Mouse (Mus musculus): ENCODE measurements around the gene Diras2. TPM values are rescaled to one million over a fixed set of nuclear protein-coding genes. Genes with fewer than 3 reads are reported as not detected.

Diras2 gene
- polyA plus RNA-seq, 1 experiment: 4.3 TPM

DNA sequence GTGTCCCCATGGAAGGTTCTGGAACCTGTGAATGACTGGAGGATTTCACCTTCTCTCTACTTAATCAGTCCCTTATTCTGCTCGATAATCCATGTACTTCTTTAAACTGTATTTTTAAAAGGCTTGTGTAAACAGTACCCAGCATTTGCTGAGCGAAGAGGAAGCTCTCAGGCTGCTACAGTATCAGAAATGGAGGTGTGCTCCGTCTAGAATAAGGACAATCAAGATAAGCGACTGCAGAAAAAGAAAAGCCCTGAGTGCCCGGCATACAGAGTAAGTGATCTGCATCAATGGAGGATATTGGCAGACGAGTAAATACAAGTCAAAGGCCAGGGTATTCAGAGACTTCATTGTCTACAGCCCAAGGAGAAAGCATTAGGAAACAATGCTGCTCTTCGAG lies 26.3 kb upstream of the Diras2 start:
- H3K4me1 ChIP-seq (ENCODE audit: control insufficient read depth, insufficient read depth, low read length): no peaks in the 10 kb centered on the region
- no peak for DNase-seq
- TF ChIP-seq CTCF (IDR thresholded peaks at IDR 0.05; ENCODE audit: insufficient read depth, low read length) (no peak), POLR2A (IDR thresholded peaks at IDR 0.05; ENCODE audit: borderline replicate concordance, extremely low read depth, low read depth, low read length) (no peak)
- 56% methylated on average over 7 of the region's 7 CpGs for WGBS
- no peak overlapping the region for H3K4me3 ChIP-seq (replicated peaks; ENCODE audit: extremely low read depth, low read depth, low read length)

DNA sequence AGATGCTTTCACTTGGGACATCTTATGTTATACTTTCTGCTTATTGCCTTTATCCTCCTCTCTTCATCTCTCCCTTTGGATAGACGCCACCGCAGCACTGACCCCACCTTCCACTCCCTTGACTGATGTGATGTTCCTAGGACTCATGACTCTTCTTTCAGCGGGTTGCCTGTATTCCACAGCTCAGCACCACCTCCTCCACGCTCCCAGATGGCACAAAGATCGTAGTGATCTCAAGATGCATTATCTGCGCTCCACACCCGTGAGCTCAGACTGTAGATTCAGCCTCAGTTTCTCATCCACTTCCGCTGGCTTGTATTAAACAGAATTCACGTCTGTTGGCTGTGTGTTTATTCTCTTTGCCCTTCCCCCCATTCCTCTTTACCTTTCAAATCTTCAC lies 23.6 kb upstream of the Diras2 start:
- Histone ChIP-seq H3K4me3 (replicated peaks; ENCODE audit: extremely low read depth, low read depth, low read length) (no peak overlapping the region), H3K4me1 (ENCODE audit: control insufficient read depth, insufficient read depth, low read length) (no peaks in the 10 kb centered on the region)
- 84% methylated on average over 9 of the region's 9 CpGs for WGBS
- no peak for DNase-seq
- TF ChIP-seq POLR2A (IDR thresholded peaks at IDR 0.05; ENCODE audit: borderline replicate concordance, extremely low read depth, low read depth, low read length) (no peak), CTCF (IDR thresholded peaks at IDR 0.05; ENCODE audit: insufficient read depth, low read length) (no peak)

DNA sequence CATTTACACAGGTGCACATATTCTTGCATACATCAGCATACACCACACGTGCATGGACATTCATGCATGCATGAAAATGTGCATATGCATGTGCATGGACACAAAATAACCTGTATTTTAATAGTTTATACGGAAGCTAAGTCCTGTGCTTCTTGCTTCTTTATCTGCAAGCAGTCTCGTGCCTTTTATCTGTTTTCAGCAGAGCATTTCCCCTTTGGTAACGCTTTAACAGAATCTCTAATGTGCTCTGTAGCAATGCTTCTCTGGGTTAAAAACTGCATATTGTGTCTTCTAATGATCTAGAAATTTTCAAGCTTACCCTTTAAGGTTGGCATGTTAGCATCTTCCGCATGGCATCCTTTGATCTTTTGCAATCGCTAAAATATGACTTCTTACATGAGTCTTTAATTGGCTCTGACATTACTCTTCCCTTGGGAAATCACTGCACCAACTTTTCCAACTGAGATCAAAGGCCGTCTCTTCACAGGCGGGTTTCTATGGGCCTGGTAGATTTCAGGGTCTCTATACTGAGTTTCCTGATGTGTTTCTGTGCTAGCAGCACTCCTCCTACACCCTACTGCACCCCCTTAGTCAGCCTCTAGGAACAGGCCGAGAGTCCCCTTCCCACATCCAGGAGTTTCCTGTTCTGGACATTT lies 21.9 kb upstream of the Diras2 start:
- Histone ChIP-seq H3K4me3 (replicated peaks; ENCODE audit: extremely low read depth, low read depth, low read length) (no peak overlapping the region), H3K4me1 (ENCODE audit: control insufficient read depth, insufficient read depth, low read length) (no peaks in the 10 kb centered on the region)
- DNase-seq: no peak
- WGBS: 68% methylated on average over 9 of the region's 9 CpGs
- TF ChIP-seq CTCF (IDR thresholded peaks at IDR 0.05; ENCODE audit: insufficient read depth, low read length) (no peak), POLR2A (IDR thresholded peaks at IDR 0.05; ENCODE audit: borderline replicate concordance, extremely low read depth, low read depth, low read length) (no peak)

DNA sequence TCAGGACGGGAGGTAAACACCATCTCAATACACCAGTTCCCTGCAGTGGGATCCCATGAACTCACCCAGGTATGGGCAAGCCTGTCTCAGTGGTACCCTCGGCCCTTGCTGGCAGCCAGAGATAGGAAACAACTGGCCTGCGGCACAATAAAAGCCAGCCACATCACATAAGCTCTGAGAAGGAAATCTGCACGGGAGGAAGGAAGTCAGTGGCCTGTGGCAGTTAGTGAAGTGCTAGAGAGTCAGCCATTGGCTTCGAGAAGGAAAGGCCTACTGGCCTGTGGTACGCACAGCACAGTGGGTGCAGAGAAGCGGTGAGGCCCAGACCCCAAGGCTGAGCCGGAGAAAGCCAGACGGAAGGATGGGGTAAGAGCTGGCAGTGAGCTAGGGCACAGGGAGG lies 20.2 kb upstream of the Diras2 start:
- Histone ChIP-seq H3K4me1 (ENCODE audit: control insufficient read depth, insufficient read depth, low read length) (no peaks in the 10 kb centered on the region), H3K4me3 (replicated peaks; ENCODE audit: extremely low read depth, low read depth, low read length) (no peak overlapping the region)
- 72% methylated on average over 9 of the region's 9 CpGs for WGBS
- TF ChIP-seq POLR2A (IDR thresholded peaks at IDR 0.05; ENCODE audit: borderline replicate concordance, extremely low read depth, low read depth, low read length) (no peak), CTCF (IDR thresholded peaks at IDR 0.05; ENCODE audit: insufficient read depth, low read length) (no peak)
- DNase-seq: no peak

DNA sequence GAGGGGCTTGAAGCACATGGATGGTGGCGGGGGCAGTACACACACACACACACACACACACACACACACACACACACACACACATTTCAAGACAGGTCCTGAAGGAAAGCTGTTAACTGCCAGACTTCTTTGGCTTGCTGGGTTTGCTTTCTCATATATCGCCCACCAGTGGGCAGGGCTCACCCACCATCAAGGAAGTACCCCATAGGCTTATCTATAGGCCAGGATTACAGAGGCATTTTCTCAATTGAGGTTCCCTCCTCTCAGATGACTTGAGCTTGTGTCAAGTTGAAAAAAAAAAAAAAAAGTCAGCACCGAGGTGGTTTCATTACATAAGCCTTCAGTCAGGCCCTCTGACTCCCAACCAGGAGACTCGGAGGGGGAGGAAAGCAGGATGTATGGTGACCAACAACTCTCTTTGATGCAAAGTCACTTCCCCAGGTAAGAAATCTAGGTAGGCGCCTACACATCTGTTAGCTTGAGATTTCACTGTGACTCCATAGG lies 19.7 kb upstream of the Diras2 start:
- Histone ChIP-seq H3K4me1 (ENCODE audit: control insufficient read depth, insufficient read depth, low read length) (no peaks in the 10 kb centered on the region), H3K4me3 (replicated peaks; ENCODE audit: extremely low read depth, low read depth, low read length) (no peak overlapping the region)
- TF ChIP-seq POLR2A (IDR thresholded peaks at IDR 0.05; ENCODE audit: borderline replicate concordance, extremely low read depth, low read depth, low read length) (no peak), CTCF (IDR thresholded peaks at IDR 0.05; ENCODE audit: insufficient read depth, low read length) (no peak)
- 67% methylated on average over 5 of the region's 5 CpGs for WGBS
- no peak for DNase-seq

DNA sequence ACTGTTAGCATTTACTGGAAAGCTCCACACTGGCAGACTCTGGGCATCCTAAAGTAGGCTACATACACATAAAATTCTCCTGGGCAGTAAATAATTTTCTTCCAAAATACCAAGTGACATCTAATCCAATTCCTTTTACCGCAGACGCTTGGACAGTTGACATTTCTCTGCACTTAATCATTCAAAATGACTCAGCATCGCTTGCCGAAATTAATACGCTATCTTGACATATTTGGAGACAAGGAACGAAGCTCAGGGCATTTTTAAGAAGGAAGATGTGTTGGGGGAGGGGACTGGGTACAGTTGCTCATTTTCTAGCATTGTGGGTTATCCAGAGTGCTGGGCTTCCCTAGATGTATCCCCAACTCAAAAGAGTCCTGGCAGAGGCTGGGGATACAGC lies 15.2 kb upstream of the Diras2 start:
- Histone ChIP-seq H3K4me3 (replicated peaks; ENCODE audit: extremely low read depth, low read depth, low read length) (no peak overlapping the region), H3K4me1 (ENCODE audit: control insufficient read depth, insufficient read depth, low read length) (no peaks in the 10 kb centered on the region)
- DNase-seq: no peak
- WGBS: 65% methylated on average over 6 of the region's 6 CpGs
- no peak for TF ChIP-seq POLR2A (IDR thresholded peaks at IDR 0.05; ENCODE audit: borderline replicate concordance, extremely low read depth, low read depth, low read length)
- no peak for TF ChIP-seq CTCF (IDR thresholded peaks at IDR 0.05; ENCODE audit: insufficient read depth, low read length)

DNA sequence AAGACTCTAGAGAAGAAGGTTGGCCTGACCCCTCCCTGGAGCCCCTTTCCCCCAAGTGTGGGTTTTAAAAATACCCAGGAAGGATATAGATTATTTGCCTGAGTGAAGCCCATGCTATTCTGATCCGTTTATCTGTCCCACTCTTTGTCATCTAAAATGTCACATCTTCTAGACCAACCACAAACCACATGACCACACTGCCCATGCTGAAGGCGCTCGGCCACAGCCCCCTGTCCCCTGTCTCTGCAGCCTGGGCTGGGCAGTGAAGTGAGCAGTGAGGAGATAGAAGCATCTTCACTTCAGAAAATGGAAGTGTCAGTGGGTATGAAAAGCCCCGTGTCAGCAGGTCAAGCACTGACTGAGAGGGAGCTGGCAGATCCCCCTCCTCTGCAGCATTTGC lies 11.6 kb upstream of the Diras2 start:
- 68% methylated on average over 4 of the region's 4 CpGs for WGBS
- no peak for DNase-seq
- Histone ChIP-seq H3K4me3 (replicated peaks; ENCODE audit: extremely low read depth, low read depth, low read length) (no peak overlapping the region), H3K4me1 (ENCODE audit: control insufficient read depth, insufficient read depth, low read length) (no peaks in the 10 kb centered on the region)
- TF ChIP-seq POLR2A (IDR thresholded peaks at IDR 0.05; ENCODE audit: borderline replicate concordance, extremely low read depth, low read depth, low read length) (no peak), CTCF (IDR thresholded peaks at IDR 0.05; ENCODE audit: insufficient read depth, low read length) (no peak)

DNA sequence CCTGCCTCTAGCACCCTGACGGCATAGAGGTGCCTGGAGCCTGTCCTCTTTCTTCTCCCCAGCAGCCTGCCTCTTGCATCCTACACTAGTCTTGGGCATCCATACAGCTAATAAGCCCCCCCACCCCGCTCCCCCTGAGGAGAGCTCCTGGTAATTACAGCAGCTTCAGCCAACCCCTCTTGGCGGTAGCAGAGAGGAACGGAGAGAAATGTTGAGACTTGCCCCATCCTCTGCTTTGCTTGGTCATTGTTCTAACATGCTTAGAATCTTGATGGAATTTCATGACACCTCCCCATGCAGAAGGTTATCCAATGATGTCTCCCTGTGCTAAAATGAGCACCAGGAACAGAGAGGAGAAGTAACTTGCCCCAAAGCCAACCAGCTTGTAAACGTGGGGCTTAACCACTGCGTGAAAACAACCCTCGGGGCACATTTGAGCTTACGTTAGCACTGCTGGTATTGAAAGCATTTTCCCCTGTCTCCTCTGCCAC lies 11.0 kb upstream of the Diras2 start:
- TF ChIP-seq POLR2A (IDR thresholded peaks at IDR 0.05; ENCODE audit: borderline replicate concordance, extremely low read depth, low read depth, low read length) (no peak), CTCF (IDR thresholded peaks at IDR 0.05; ENCODE audit: insufficient read depth, low read length) (no peak)
- H3K4me1 ChIP-seq (ENCODE audit: control insufficient read depth, insufficient read depth, low read length): no peaks in the 10 kb centered on the region
- 75% methylated on average over 8 of the region's 8 CpGs for WGBS
- no peak overlapping the region for H3K4me3 ChIP-seq (replicated peaks; ENCODE audit: extremely low read depth, low read depth, low read length)
- DNase-seq: no peak

DNA sequence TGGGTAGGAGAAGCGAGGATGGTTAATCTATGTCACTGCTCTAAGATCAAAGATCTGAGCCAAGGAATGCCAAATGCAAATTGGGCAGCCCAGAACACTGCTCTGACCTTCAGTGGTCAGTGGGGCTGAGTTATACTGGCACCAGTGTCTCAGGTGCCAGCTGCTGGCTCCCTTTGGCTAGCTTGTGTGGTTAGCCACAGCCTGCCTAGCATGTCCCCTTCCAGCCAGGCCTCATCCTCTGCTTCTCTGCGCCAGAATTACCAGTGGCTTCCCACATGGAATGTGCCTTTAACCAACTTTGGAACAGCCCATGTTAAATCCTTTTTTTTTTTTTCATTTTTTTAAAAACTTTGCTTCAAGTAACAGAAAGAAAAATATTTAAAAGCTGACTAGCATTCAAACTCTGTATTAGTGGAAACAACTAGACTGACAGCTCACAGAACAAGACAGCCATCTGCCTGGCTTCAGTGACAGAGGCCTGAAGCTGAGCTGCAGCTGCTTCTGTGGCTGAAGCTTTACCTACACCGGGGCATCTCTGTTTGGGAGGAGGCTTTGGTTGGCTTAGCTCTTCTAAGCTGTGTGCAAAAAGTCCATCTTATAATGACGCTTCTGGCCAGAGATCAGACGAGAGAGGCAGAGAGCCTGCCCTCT lies 10.4 kb upstream of the Diras2 start:
- DNase-seq: no peak
- TF ChIP-seq CTCF (IDR thresholded peaks at IDR 0.05; ENCODE audit: insufficient read depth, low read length) (no peak), POLR2A (IDR thresholded peaks at IDR 0.05; ENCODE audit: borderline replicate concordance, extremely low read depth, low read depth, low read length) (no peak)
- WGBS: 72% methylated on average over 5 of the region's 5 CpGs
- H3K4me3 ChIP-seq (replicated peaks; ENCODE audit: extremely low read depth, low read depth, low read length): no peak overlapping the region
- no peaks in the 10 kb centered on the region for H3K4me1 ChIP-seq (ENCODE audit: control insufficient read depth, insufficient read depth, low read length)

DNA sequence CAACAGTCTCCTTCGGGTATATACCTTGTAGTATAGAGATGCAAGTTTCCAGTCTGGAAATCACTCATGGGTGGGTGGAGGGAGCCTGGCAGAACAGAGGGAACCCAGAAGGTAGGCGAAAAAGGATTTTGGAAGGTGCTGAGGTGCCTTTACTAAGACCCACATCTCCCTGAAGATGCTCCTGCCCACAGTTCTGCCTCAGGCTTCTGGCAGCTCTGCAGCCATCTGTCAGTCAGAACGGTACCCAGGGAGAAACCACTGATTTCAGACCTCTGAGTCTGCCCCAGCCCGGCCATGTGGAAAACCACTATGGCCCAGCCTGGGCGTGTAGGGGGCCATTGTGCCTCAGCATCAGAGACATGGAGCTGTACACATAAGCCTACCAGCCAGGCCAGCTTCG lies 8.4 kb upstream of the Diras2 start:
- H3K4me1 ChIP-seq (ENCODE audit: control insufficient read depth, insufficient read depth, low read length): no peaks in the 10 kb centered on the region
- TF ChIP-seq POLR2A (IDR thresholded peaks at IDR 0.05; ENCODE audit: borderline replicate concordance, extremely low read depth, low read depth, low read length): no peak
- TF ChIP-seq CTCF (IDR thresholded peaks at IDR 0.05; ENCODE audit: insufficient read depth, low read length): no peak
- WGBS: 78% methylated on average over 6 of the region's 6 CpGs
- no peak overlapping the region for H3K4me3 ChIP-seq (replicated peaks; ENCODE audit: extremely low read depth, low read depth, low read length)
- no peak for DNase-seq

All from lung, adult 2 months (tissue).